ENCODE assay signal across 8 mouse cellular contexts in genomic region chr7:7136379-7136866, GRCm38 (mm10). TPM values are rescaled to one million over a fixed set of nuclear protein-coding genes. Genes with fewer than 3 reads are reported as not detected.
A peak's percentile ranks its signal among the peaks of the same experiment; 100 is the strongest.
DNase-seq lines count a peak whose midpoint lies in the region; ATAC-seq and TF ChIP-seq lines count a peak whose summit lies in the region.

Gene Zfp773, minus strand, starts transcription at chr7:7136755.

- H3K27ac ChIP-seq in forebrain, embryonic 14.5 days (ENCODE audit: low read depth, low read length), result peak within 1 kb of the TSS; percentile 76
- no peak within 1 kb of the TSS for H3K27ac ChIP-seq in liver, postnatal 0 days (ENCODE audit: low read depth)
- H3K27ac ChIP-seq in neural tube, embryonic 14.5 days (ENCODE audit: low read depth, low read length), result peak within 1 kb of the TSS; percentile 84

- peak within 1 kb of the TSS; percentile 65 for H3K4me2 ChIP-seq in forebrain, embryonic 14.5 days (ENCODE audit: low read length)
- peak within 1 kb of the TSS; percentile 70 for H3K4me2 ChIP-seq in liver, postnatal 0 days (ENCODE audit: low read depth, low read length)
- peak within 1 kb of the TSS; percentile 64 for H3K4me2 ChIP-seq in neural tube, embryonic 14.5 days (ENCODE audit: low read depth, low read length)

- ATAC-seq in forebrain, embryonic 14.5 days, result peak; percentile 97
- peak; percentile 96 for ATAC-seq in liver, postnatal 0 days
- peak; percentile 98 for ATAC-seq in neural tube, embryonic 14.5 days (ENCODE audit: low read depth)

- peak within 1 kb of the TSS; percentile 48 for H3K4me3 ChIP-seq in forebrain, embryonic 14.5 days (ENCODE audit: low read depth, low read length)
- peak within 1 kb of the TSS; percentile 54 for H3K4me3 ChIP-seq in liver, postnatal 0 days (ENCODE audit: low read depth, low read length)
- H3K4me3 ChIP-seq in neural tube, embryonic 14.5 days (ENCODE audit: low read depth, low read length), result peak within 1 kb of the TSS; percentile 52

- H3K9ac ChIP-seq in forebrain, embryonic 14.5 days (ENCODE audit: low read length), result peak within 1 kb of the TSS; percentile 75
- peak within 1 kb of the TSS; percentile 48 for H3K9ac ChIP-seq in liver, postnatal 0 days (replicated peaks)
- H3K9ac ChIP-seq in neural tube, embryonic 14.5 days (replicated peaks; ENCODE audit: low read depth, low read length), result peak within 1 kb of the TSS; percentile 71

- no peak for TF ChIP-seq EP300 in liver, postnatal 0 days (IDR thresholded peaks at IDR 0.05; ENCODE audit: low read depth)

- WGBS in forebrain, embryonic 14.5 days, result 7% methylated on average over 16 of the region's 16 CpGs
- WGBS in liver, postnatal 0 days (ENCODE audit: insufficient replicate concordance), result 6% methylated on average over 16 of the region's 16 CpGs
- WGBS in neural tube, embryonic 14.5 days, result 4% methylated on average over 16 of the region's 16 CpGs

- H3K27me3 ChIP-seq in forebrain, embryonic 14.5 days (replicated peaks; ENCODE audit: control insufficient read depth, insufficient read depth, low read length), result no peaks in the 10 kb centered on the region
- no peaks in the 10 kb centered on the region for H3K27me3 ChIP-seq in liver, postnatal 0 days (ENCODE audit: insufficient read depth, low read length)
- H3K27me3 ChIP-seq in neural tube, embryonic 14.5 days (ENCODE audit: control insufficient read depth, insufficient read depth, low read length), result no peaks in the 10 kb centered on the region

- peaks cover 18% of the 10 kb centered on the region for H3K36me3 ChIP-seq in forebrain, embryonic 14.5 days (ENCODE audit: control insufficient read depth, insufficient read depth, low read length)
- no peaks in the 10 kb centered on the region for H3K36me3 ChIP-seq in liver, postnatal 0 days (replicated peaks; ENCODE audit: insufficient read depth, low read length)
- H3K36me3 ChIP-seq in neural tube, embryonic 14.5 days (ENCODE audit: control insufficient read depth, insufficient read depth, low read length), result peaks cover 13% of the 10 kb centered on the region; the same call in 1 of the 2 replicates

- peak; percentile 63 for DNase-seq in ES-CJ7 (ENCODE audit: low read depth, low spot score)
- peak; percentile 29 for DNase-seq in c-Kit-positive CD71-positive TER-119-negative erythroid progenitor cells, embryonic 14.5 days (ENCODE audit: low read depth)
- peak; percentile 90 for DNase-seq in forebrain, embryonic 14.5 days (ENCODE audit: low spot score)
- peak; percentile 59 for DNase-seq in heart, postnatal 4 days
- peak; percentile 47 to 67 for DNase-seq in layer of hippocampus, adult 18-20 months (ENCODE audit: low spot score in 2 of 2)
- DNase-seq in liver, postnatal 0 days, result peak; percentile 41
- peak; percentile 9 to 28 for DNase-seq in thymus, postnatal 10 days (ENCODE audit: low spot score in 2 of 2)

- no peaks in the 10 kb centered on the region for H3K4me1 ChIP-seq in forebrain, embryonic 14.5 days (ENCODE audit: control insufficient read depth, insufficient read depth, low read length)
- 0 out of 2 replicates have a peak, but pooled peaks cover 4% of the 10 kb centered on the region for H3K4me1 ChIP-seq in liver, postnatal 0 days (ENCODE audit: insufficient read depth)
- peaks cover 5% of the 10 kb centered on the region; the same call in 1 of the 2 replicates for H3K4me1 ChIP-seq in neural tube, embryonic 14.5 days (ENCODE audit: control insufficient read depth, insufficient read depth, low read length)

- peak; percentile 52 for TF ChIP-seq CTCF in liver, postnatal 0 days (IDR thresholded peaks at IDR 0.05; ENCODE audit: low read depth)

- H3K9me3 ChIP-seq in forebrain, embryonic 14.5 days (replicated peaks; ENCODE audit: control insufficient read depth, low read length), result no peaks in the 10 kb centered on the region
- H3K9me3 ChIP-seq in liver, postnatal 0 days (ENCODE audit: low read length), result no peaks in the 10 kb centered on the region
- no peaks in the 10 kb centered on the region for H3K9me3 ChIP-seq in neural tube, embryonic 14.5 days (ENCODE audit: control insufficient read depth, low read length)

RNA-seq across cellular contexts. Expression of gene Zfp773, which starts in this region (rescaled TPM):
- 11.3 and 13.7 TPM in 2 replicates for polyA plus RNA-seq in forebrain, embryonic 14.5 days (2014; fragmentation: Nextera tagmentation; extraction: Ambion mirVana)
- total RNA-seq in heart, postnatal 4 days (2021), result under 1 TPM; 0.36 to 0.67 TPM
- total RNA-seq in layer of hippocampus, adult 18-20 months (2021), result 1 to 10 TPM; 2.8 to 2.9 TPM
- polyA plus RNA-seq in liver, postnatal 0 days (2015; fragmentation: Nextera tagmentation; extraction: Ambion mirVana), result 0.20 and 0.27 TPM in 2 replicates
- 13.8 and 15.4 TPM in 2 replicates for polyA plus RNA-seq in neural tube, embryonic 14.5 days (2014; fragmentation: Nextera tagmentation; extraction: Ambion mirVana)

Comparison
In these comparisons a context has a peak if more than half of its experiments do, and no peak if none do; other contexts are left out.
1. Peak in DNase-seq in heart, postnatal 4 days; RNA of the gene not detected or under 1 TPM.
2. Peak in DNase-seq, ATAC-seq, H3K4me3 ChIP-seq, H3K9ac ChIP-seq and H3K4me2 ChIP-seq in liver, postnatal 0 days; RNA of the gene not detected or under 1 TPM.
3. DNase-seq: peak in every context shown above with its lines; median percentile 90 in forebrain, embryonic 14.5 days; 63 in ES-CJ7; 59 in heart, postnatal 4 days; 57 in layer of hippocampus, adult 18-20 months; 41 in liver, postnatal 0 days; 29 in c-Kit-positive CD71-positive TER-119-negative erythroid progenitor cells, embryonic 14.5 days; 18 in thymus, postnatal 10 days.